Mouse (Mus musculus): ENCODE measurements around the gene Tgif2. TPM values are rescaled to one million over a fixed set of nuclear protein-coding genes. Genes with fewer than 3 reads are reported as not detected.
A peak's percentile ranks its signal among the peaks of the same experiment; 100 is the strongest.
"Not testable (repeated sequence)": the region's sequence is repeated elsewhere in the genome, so short reads cannot be mapped to it uniquely, and the experiment has no call there.

Gene Tgif2
- total RNA-seq, 2 experiments from 2014 or later, result 5.7 to 6.0 TPM

GRCm38 (mm10) chr2:156841841-156842706, 2.3 kb downstream of the Tgif2 start:
- intact Hi-C loops (cut with DNase I), result no loop called here
- DNase-seq, result peak; percentile 80

GRCm38 (mm10) chr2:156842711-156843110, 2.9 kb downstream of the Tgif2 start:
- DNase-seq, result no peak
- intact Hi-C loops (cut with DNase I), result no loop called here

- intact Hi-C loops (cut with DNase I), result no loop called here
- no peak for DNase-seq
Observed at GRCm38 (mm10) chr2:156843331-156843730, 3.5 kb downstream of the Tgif2 start.

GRCm38 (mm10) chr2:156844715-156845114, 4.9 kb downstream of the Tgif2 start:
- DNase-seq, result no peak
- intact Hi-C loops (cut with DNase I), result no loop called here

GRCm38 (mm10) chr2:156847653-156848052, 7.8 kb downstream of the Tgif2 start:
- intact Hi-C loops (cut with DNase I), result no loop called here

GRCm38 (mm10) chr2:156848526-156849182, 8.8 kb downstream of the Tgif2 start:
- intact Hi-C loops (cut with DNase I), result no loop called here

More at GRCm38 (mm10) chr2:156847653-156848052, 7.8 kb downstream of the Tgif2 start:
- DNase-seq, result no peak

GRCm38 (mm10) chr2:156850505-156850904, 10.7 kb downstream of the Tgif2 start:
- intact Hi-C loops (cut with DNase I), result loop anchor here (10.0 kb wide), 1 partner anchor 46 kb away; no protein-coding TSS in a partner anchor
- DNase-seq, result no peak

More at GRCm38 (mm10) chr2:156848526-156849182, 8.8 kb downstream of the Tgif2 start:
- no peak for DNase-seq

GRCm38 (mm10) chr2:156853584-156853983, 13.8 kb downstream of the Tgif2 start:
- not testable (repeated sequence) for DNase-seq
- intact Hi-C loops (cut with DNase I), result loop anchor here (10.0 kb wide), 1 partner anchor 49 kb away; no protein-coding TSS in a partner anchor

- intact Hi-C loops (cut with DNase I), result loop anchor here (10.0 kb wide), 1 partner anchor 49 kb away; no protein-coding TSS in a partner anchor
- peak; percentile 62 for DNase-seq
Observed at GRCm38 (mm10) chr2:156853999-156854771, 14.4 kb downstream of the Tgif2 start.

GRCm38 (mm10) chr2:156856311-156856710, 16.5 kb downstream of the Tgif2 start:
- DNase-seq, result no peak
- intact Hi-C loops (cut with DNase I), result loop anchor here (10.0 kb wide), 1 partner anchor 52 kb away; no protein-coding TSS in a partner anchor

GRCm38 (mm10) chr2:156857385-156857791, 17.6 kb downstream of the Tgif2 start:
- intact Hi-C loops (cut with DNase I), result loop anchor here (10.0 kb wide), 1 partner anchor 53 kb away; no protein-coding TSS in a partner anchor
- no peak for DNase-seq

- DNase-seq, result no peak
- intact Hi-C loops (cut with DNase I), result loop anchor here (10.0 kb wide), 1 partner anchor 53 kb away; no protein-coding TSS in a partner anchor
Observed at GRCm38 (mm10) chr2:156857835-156858234, 18.0 kb downstream of the Tgif2 start, which contains the start of gene 4930518I15Rik. TSS of gene 4930518I15Rik (minus strand) at chr2:156857946.

- intact Hi-C loops (cut with DNase I), result loop anchor here (10.0 kb wide), 1 partner anchor 54 kb away; no protein-coding TSS in a partner anchor
- DNase-seq, result no peak
Observed at GRCm38 (mm10) chr2:156858671-156859070, 18.9 kb downstream of the Tgif2 start.

- intact Hi-C loops (cut with DNase I), result no loop called here
- peak; percentile 19 for DNase-seq
Observed at GRCm38 (mm10) chr2:156862041-156862717, 22.4 kb downstream of the Tgif2 start.

- DNase-seq, result peak; percentile 98
- intact Hi-C loops (cut with DNase I), result no loop called here
Observed at GRCm38 (mm10) chr2:156862772-156863486, 23.1 kb downstream of the Tgif2 start, which contains the start of gene Rab5if. TSS of gene Rab5if (plus strand) at chr2:156863128.

GRCm38 (mm10) chr2:156863487-156864160, 23.8 kb downstream of the Tgif2 start:
- intact Hi-C loops (cut with DNase I), result no loop called here
- no peak for DNase-seq

GRCm38 (mm10) chr2:156864481-156864880, 24.7 kb downstream of the Tgif2 start:
- intact Hi-C loops (cut with DNase I), result no loop called here

GRCm38 (mm10) chr2:156868994-156869393, 29.2 kb downstream of the Tgif2 start:
- intact Hi-C loops (cut with DNase I), result no loop called here
- peak; percentile 20 for DNase-seq

More at GRCm38 (mm10) chr2:156864481-156864880, 24.7 kb downstream of the Tgif2 start:
- DNase-seq, result peak; percentile 25

Measured in left cerebral cortex, postnatal 4 days (tissue).